Comparison of ENCODE assay signal across 9 mouse cellular contexts in genomic region chr5:78584823-78585222, GRCm38 (mm10).
DNase-seq lines count a peak whose midpoint lies in the region; ATAC-seq and TF ChIP-seq lines count a peak whose summit lies in the region.
"Had no signal": no experiment of that assay in that cellular context is flagged by ENCODE, and none has a peak within 500 bp of the region (broad histone marks: within the 10 kb centered on the region; RNA-seq: fewer than 3 reads in every experiment).

No protein-coding gene starts in this region.

- H3K4me1 ChIP-seq in embryonic facial prominence, embryonic 13.5 days = no peaks in the 10 kb centered on the region
- no peaks in the 10 kb centered on the region for H3K4me1 ChIP-seq in neural tube, embryonic 12.5 days
- H3K4me1 ChIP-seq in thymus, adult 2 months (replicated peaks; ENCODE audit: control insufficient read depth, insufficient read depth, low read length) = no peaks in the 10 kb centered on the region
- no peaks in the 10 kb centered on the region for H3K4me1 ChIP-seq in kidney, adult 2 months (ENCODE audit: control insufficient read depth, insufficient read depth, low read length)

- H3K4me3 ChIP-seq in embryonic facial prominence, embryonic 13.5 days = no peak overlapping the region
- H3K4me3 ChIP-seq in neural tube, embryonic 12.5 days = no peak overlapping the region
- no peak overlapping the region for H3K4me3 ChIP-seq in thymus, adult 2 months (ENCODE audit: control insufficient read depth, insufficient read depth, low read length)
- H3K4me3 ChIP-seq in kidney, adult 2 months (ENCODE audit: insufficient read depth, low read depth, low read length) = no peak overlapping the region

- no peaks in the 10 kb centered on the region for H3K9me3 ChIP-seq in embryonic facial prominence, embryonic 13.5 days
- no peaks in the 10 kb centered on the region for H3K9me3 ChIP-seq in neural tube, embryonic 12.5 days

- no peak for TF ChIP-seq CTCF in thymus, adult 2 months (IDR thresholded peaks at IDR 0.05; ENCODE audit: borderline replicate concordance, control insufficient read depth, extremely low read depth, insufficient read depth, low read length, poor library complexity)
- no peak for TF ChIP-seq CTCF in kidney, adult 2 months (conservative IDR thresholded peaks at IDR 0.05; ENCODE audit: insufficient read depth, insufficient read length, low read depth, low read length)

- H3K27me3 ChIP-seq in embryonic facial prominence, embryonic 13.5 days = no peaks in the 10 kb centered on the region
- no peaks in the 10 kb centered on the region for H3K27me3 ChIP-seq in neural tube, embryonic 12.5 days (replicated peaks)
- H3K27me3 ChIP-seq in thymus, adult 2 months (ENCODE audit: control insufficient read depth, insufficient read depth, low read length) = no peaks in the 10 kb centered on the region
- H3K27me3 ChIP-seq in kidney, adult 2 months (replicated peaks; ENCODE audit: control insufficient read depth, insufficient read depth, low read length) = no peaks in the 10 kb centered on the region

- DNase-seq in cerebellum, adult 8-10 months = peak; percentile 1
- DNase-seq in layer of hippocampus, adult 8-10 months (ENCODE audit: low spot score in 2 of 2) = peak; percentile 83 to 89
- no peak for DNase-seq in B cell, adult 2 months
- DNase-seq in thymus, adult 2 months = no peak
- no peak for DNase-seq in spleen, adult 12 weeks (ENCODE audit: low spot score)
- DNase-seq in kidney, adult 2 months = no peak

- H3K4me2 ChIP-seq in embryonic facial prominence, embryonic 13.5 days = no peak overlapping the region
- no peak overlapping the region for H3K4me2 ChIP-seq in neural tube, embryonic 12.5 days (replicated peaks)

- peak; percentile 59; the same call in 1 of the 2 replicates for ATAC-seq in embryonic facial prominence, embryonic 13.5 days (ENCODE audit: insufficient number of reproducible peaks, insufficient read depth, low FRiP score, low TSS enrichment, low read depth)
- ATAC-seq in neural tube, embryonic 12.5 days (ENCODE audit: low FRiP score, low read depth) = 0 out of 2 replicates have a peak, but pooled peaks have one; percentile 56

- no peaks in the 10 kb centered on the region for H3K36me3 ChIP-seq in embryonic facial prominence, embryonic 13.5 days
- H3K36me3 ChIP-seq in neural tube, embryonic 12.5 days = no peaks in the 10 kb centered on the region
- H3K36me3 ChIP-seq in thymus, adult 2 months (ENCODE audit: control insufficient read depth, insufficient read depth, low read length) = no peaks in the 10 kb centered on the region
- no peaks in the 10 kb centered on the region for H3K36me3 ChIP-seq in kidney, adult 2 months (ENCODE audit: control insufficient read depth, insufficient read depth, low read length)

- no peak overlapping the region for H3K9ac ChIP-seq in embryonic facial prominence, embryonic 13.5 days
- H3K9ac ChIP-seq in neural tube, embryonic 12.5 days = no peak overlapping the region

- 63% methylated on average over 1 of the region's 1 CpGs for WGBS in embryonic facial prominence, embryonic 13.5 days
- 85% methylated on average over 1 of the region's 1 CpGs for WGBS in neural tube, embryonic 12.5 days
- 86% methylated on average over 1 of the region's 1 CpGs for WGBS in thymus, adult 2 months
- WGBS in kidney, adult 2 months = 95% methylated on average over 1 of the region's 1 CpGs

- no peak for TF ChIP-seq POLR2A in thymus, adult 2 months (IDR thresholded peaks at IDR 0.05; ENCODE audit: control insufficient read depth, extremely low read depth, insufficient read depth, low read length, poor library complexity)
- no peak for TF ChIP-seq POLR2A in kidney, adult 2 months (IDR thresholded peaks at IDR 0.05; ENCODE audit: low read depth, low read length)

- no peak overlapping the region for H3K27ac ChIP-seq in embryonic facial prominence, embryonic 13.5 days
- H3K27ac ChIP-seq in neural tube, embryonic 12.5 days = no peak overlapping the region
- no peak overlapping the region for H3K27ac ChIP-seq in thymus, adult 2 months (ENCODE audit: control insufficient read depth, insufficient read depth, low read length)
- H3K27ac ChIP-seq in kidney, adult 2 months (ENCODE audit: insufficient read depth, low read depth, low read length) = no peak overlapping the region
- H3K27ac ChIP-seq: macrophage had no signal

Comparison
In these comparisons a context has a peak if more than half of its experiments do, and no peak if none do; other contexts are left out.
1. DNase-seq: peak in cerebellum, adult 8-10 months (single experiment) and layer of hippocampus, adult 8-10 months (2 of 2); none in B cell, adult 2 months (0 of 2), thymus, adult 2 months (single experiment), spleen, adult 12 weeks (single experiment) and kidney, adult 2 months (single experiment).